Mouse (Mus musculus): ENCODE measurements around the gene Ngdn. TPM values are rescaled to one million over a fixed set of nuclear protein-coding genes. Genes with fewer than 3 reads are reported as not detected.

Ngdn gene
- total and polyA plus RNA-seq, 3 experiments = 140 to 148 TPM; not detected in 1

DNA sequence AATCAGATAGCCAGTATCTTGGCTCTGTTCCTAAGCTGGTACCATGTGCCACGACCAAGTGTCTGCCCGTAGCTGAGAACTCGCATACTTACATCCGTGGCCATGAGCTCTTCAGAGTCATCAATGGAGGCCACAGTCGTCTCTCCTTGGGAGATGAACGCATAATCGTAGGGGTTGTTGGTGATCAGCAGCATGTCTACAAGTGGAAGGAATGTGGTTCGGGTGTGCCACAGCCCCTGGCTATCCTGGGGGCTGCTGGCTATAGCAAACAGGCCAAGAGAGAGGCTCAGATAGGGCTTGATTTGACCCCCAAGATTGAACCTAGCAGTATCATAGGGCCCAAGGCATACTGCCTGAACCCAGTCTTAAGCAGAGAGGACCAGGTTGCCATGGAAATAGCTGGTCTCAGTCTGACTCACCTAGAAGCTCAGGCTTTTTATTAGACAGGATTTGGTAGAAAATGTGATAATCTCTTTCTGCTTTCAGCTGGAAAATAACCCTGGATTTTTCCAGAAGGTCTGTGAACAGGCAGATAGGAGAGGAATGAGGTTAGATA is 25.3 kb upstream of the Ngdn start:
- H3K4me1 ChIP-seq (ENCODE audit: control insufficient read depth in 1 of 2, insufficient read depth in 2 of 2, low read length in 2 of 2) = no peaks in the 10 kb centered on the region

DNA sequence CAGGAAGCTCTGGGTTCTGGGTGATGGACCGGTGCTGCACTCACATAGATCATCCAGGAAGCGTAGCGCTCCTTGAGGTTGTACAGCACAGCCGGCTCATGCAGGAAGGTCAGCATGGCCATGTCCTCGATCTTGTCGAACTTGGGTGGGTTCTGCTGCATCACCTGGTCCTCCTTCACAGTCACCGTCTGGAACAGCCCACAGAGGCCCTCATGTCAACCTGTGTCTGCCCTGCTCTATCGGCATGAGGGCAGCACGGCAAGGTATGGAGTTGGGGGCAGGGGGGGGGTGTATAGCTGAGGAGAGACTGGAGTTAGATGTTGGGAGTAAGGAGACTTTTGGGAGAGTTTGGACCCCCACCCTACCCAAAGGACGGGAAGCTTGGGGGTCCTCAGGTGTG is 23.1 kb upstream of the Ngdn start:
- TF ChIP-seq CTCF (IDR thresholded peaks at IDR 0.05 in 2 of 3, conservative IDR thresholded peaks at IDR 0.05 in 1 of 3; ENCODE audit: control insufficient read depth in 1 of 3, insufficient read depth in 1 of 3, low read depth in 2 of 3, low read length in 3 of 3, poor library complexity in 1 of 3, severe bottlenecking in 1 of 3) (no peak), USF1 (IDR thresholded peaks at IDR 0.05; ENCODE audit: low read depth, low read length) (no peak), TCF12 (IDR thresholded peaks at IDR 0.05; ENCODE audit: low read depth, low read length) (no peak), JUND (IDR thresholded peaks at IDR 0.05; ENCODE audit: low read depth, low read length) (no peak), MAX (IDR thresholded peaks at IDR 0.05; ENCODE audit: low read length) (no peak), MYB (IDR thresholded peaks at IDR 0.05; ENCODE audit: low read depth, low read length) (no peak), UBTF (IDR thresholded peaks at IDR 0.05; ENCODE audit: borderline replicate concordance, insufficient read depth, low read depth, low read length) (no peak), GABPA (IDR thresholded peaks at IDR 0.05; ENCODE audit: low read depth, low read length) (no peak), KAT2A (conservative IDR thresholded peaks at IDR 0.05; ENCODE audit: low read depth, low read length) (no peak)
- Histone ChIP-seq H3K27ac (ENCODE audit: control insufficient read depth, low read depth, low read length) (no peak overlapping the region), H3K4me1 (ENCODE audit: control insufficient read depth in 1 of 2, insufficient read depth in 2 of 2, low read length in 2 of 2) (no peaks in the 10 kb centered on the region), H3K27me3 (ENCODE audit: control insufficient read depth in 1 of 2, insufficient read depth in 2 of 2, low read length in 2 of 2) (peaks cover 2 to 4% of the 10 kb centered on the region in 2 experiments), H3K9ac (ENCODE audit: control insufficient read depth, low read depth, low read length, poor library complexity, severe bottlenecking) (no peak overlapping the region), H3K79me2 (ENCODE audit: control insufficient read depth, insufficient read depth, low read length, poor library complexity) (no peaks in the 10 kb centered on the region; the same call in 1 of the 2 replicates), H3K9me3 (replicated peaks; ENCODE audit: insufficient read depth, low read length) (no peaks in the 10 kb centered on the region), H3K36me3 (ENCODE audit: control insufficient read depth in 1 of 2, insufficient read depth in 2 of 2, low read length in 2 of 2) (no peaks in the 10 kb centered on the region), H3K4me3 (ENCODE audit: control insufficient read depth in 1 of 2, insufficient read depth in 1 of 2, low read depth in 2 of 2, low read length in 2 of 2) (no peak overlapping the region)
- DNase-seq (ENCODE audit: low read depth, low spot score) = no peak

More for the DNA sequence above, 25.3 kb upstream of the Ngdn start:
- H3K4me3 ChIP-seq (ENCODE audit: control insufficient read depth in 1 of 2, insufficient read depth in 1 of 2, low read depth in 2 of 2, low read length in 2 of 2) = no peak overlapping the region
- no peak overlapping the region for H3K9ac ChIP-seq (ENCODE audit: control insufficient read depth, low read depth, low read length, poor library complexity, severe bottlenecking)
- TF ChIP-seq POLR2A (IDR thresholded peaks at IDR 0.05; ENCODE audit: control insufficient read depth in 1 of 2, insufficient read depth in 1 of 2, low read depth in 1 of 2, low read length in 2 of 2, poor library complexity in 1 of 2) (no peak), ZKSCAN1 (IDR thresholded peaks at IDR 0.05; ENCODE audit: low read depth, low read length) (no peak), POLR2AphosphoS5 (IDR thresholded peaks at IDR 0.05; ENCODE audit: borderline replicate concordance, low read depth, low read length) (no peak), SIN3A (IDR thresholded peaks at IDR 0.05; ENCODE audit: low read length) (no peak), MXI1 (IDR thresholded peaks at IDR 0.05; ENCODE audit: low read depth, low read length) (no peak), ZMIZ1 (IDR thresholded peaks at IDR 0.05; ENCODE audit: low read depth, low read length) (no peak), ZNF384 (IDR thresholded peaks at IDR 0.05; ENCODE audit: low read depth, low read length) (no peak)
- no peaks in the 10 kb centered on the region for H3K36me3 ChIP-seq (ENCODE audit: control insufficient read depth in 1 of 2, insufficient read depth in 2 of 2, low read length in 2 of 2)
- H3K9me3 ChIP-seq (replicated peaks; ENCODE audit: insufficient read depth, low read length) = no peaks in the 10 kb centered on the region
- H3K27me3 ChIP-seq (ENCODE audit: control insufficient read depth in 1 of 2, insufficient read depth in 2 of 2, low read length in 2 of 2) = peaks cover 0 to 4% of the 10 kb centered on the region in 2 experiments; a peak in 3 of 4 replicates
- no peak for DNase-seq (ENCODE audit: low read depth, low spot score)
- H3K79me2 ChIP-seq (ENCODE audit: control insufficient read depth, insufficient read depth, low read length, poor library complexity) = no peaks in the 10 kb centered on the region
- H3K27ac ChIP-seq (ENCODE audit: control insufficient read depth, low read depth, low read length) = no peak overlapping the region
